Mouse (Mus musculus) gonadal fat pad, adult 2 months (tissue): Measurements from ENCODE around the gene Prss30. TPM values are rescaled to one million over a fixed set of nuclear protein-coding genes. Genes with fewer than 3 reads are reported as not detected.
A peak's percentile ranks its signal among the peaks of the same experiment; 100 is the strongest.

ENCODE experiments used
- DNase-seq: peaks from one replicate; pipeline ENCODE4 v3.0.0-alpha.2; 2012; ENCODE audit warnings: low read depth
- polyA plus RNA-seq: library from polyadenylated mRNA; depleted of rRNA; stranded (reverse); fragments of >200 nt; gene quantifications from 2 replicates; pipeline ENCODE4 v1.2.3, GENCODE M21; 2012; rRNA removed

Prss30 gene
- polyA plus RNA-seq = 0.46 and 0.53 TPM in 2 replicates

GRCm38 (mm10) chr17:23980297-23980909, at the start of gene Prss30:
Gene Prss30 (minus strand): TSS chr17:23980566.
- no peak for DNase-seq

GRCm38 (mm10) chr17:24029477-24029876, 49.1 kb upstream of the Prss30 start:
- no peak for DNase-seq

DNA sequence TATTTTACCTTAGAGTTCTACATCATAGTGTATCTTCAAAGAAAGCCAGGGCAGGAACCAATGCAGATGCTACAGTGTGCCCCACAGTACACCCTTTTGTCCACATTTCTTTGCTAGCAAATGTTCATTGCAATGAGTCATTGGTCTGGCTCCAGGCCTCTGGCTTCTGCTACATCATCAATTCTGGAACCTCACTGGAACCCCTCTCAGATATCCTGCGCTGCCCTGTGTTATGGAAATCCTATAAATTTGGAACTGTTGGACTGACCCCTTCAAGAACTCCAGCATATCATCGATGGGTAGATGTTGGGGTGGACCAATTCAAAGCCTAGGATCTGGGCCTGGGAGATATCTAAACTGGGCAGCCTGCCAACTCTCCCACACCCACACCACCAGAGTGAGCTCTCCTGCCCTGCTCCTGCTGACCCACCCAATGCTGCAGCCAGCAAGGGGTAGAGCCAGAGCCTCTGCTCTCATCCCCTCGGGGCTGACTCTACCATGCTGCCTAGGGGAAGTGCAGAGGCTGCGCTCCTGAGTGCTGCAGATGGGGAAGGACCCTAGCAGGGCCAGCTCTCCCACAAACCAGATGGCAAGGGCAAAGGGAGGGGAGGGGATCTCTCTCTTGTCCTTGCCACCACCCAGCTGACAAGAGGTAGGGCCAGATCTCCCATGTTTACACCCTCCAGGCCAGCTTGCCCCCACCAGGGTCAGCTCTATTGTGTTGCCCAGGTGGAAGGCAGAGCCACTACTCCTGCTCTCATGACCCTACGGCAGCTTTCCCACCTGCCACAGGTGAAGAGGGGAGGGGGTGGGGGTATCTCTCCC, 41.2 kb upstream of the Prss30 start:
- DNase-seq = no peak

DNA sequence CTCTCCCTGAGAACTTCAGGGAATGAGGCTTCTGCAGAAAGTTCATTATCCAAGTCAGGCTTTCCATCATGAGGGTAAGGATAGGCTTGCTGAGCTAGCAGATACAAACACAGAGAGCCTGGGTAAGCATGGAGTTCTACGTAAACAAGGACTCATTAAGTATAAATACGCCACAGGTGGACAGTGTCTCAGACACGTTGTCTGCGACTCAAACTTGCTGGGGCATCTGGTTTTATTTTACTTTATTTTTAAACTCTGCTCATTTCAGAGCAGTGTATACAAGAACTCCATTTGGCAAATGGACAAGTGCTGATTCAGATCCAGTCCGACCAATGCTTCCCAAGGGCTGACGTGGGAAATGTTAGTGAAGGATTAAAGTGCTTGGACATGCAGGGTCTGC, 40.3 kb upstream of the Prss30 start:
- no peak for DNase-seq

GRCm38 (mm10) chr17:24015727-24016126, 35.4 kb upstream of the Prss30 start:
- no peak for DNase-seq

GRCm38 (mm10) chr17:24014433-24014965, 34.1 kb upstream of the Prss30 start:
- no peak for DNase-seq

- no peak for DNase-seq
These were observed 32.6 kb upstream of the Prss30 start for GRCm38 (mm10) chr17:24012921-24013320.

- DNase-seq = no peak
These were observed 29.3 kb upstream of the Prss30 start for GRCm38 (mm10) chr17:24009617-24010016.

DNA sequence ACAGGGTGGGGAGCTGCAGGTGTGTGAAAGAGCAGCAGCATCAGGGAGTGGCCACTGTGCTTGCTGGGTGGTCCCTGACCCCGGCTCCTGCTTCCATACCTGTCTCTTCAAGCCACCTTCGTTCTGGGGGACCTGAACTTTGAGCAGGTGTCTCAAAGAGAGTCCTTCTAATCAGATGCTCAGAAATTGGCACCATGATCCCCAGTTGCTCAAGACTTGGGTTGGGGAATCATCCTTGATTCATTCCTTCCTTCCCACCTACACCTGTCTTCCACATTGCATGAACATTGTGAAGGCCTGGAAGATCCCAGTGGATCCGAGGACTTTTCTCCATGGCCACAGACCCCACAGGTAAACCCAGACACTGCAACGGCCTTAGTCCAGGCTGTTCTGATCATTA, 27.7 kb upstream of the Prss30 start:
- DNase-seq = peak; percentile 70

DNA sequence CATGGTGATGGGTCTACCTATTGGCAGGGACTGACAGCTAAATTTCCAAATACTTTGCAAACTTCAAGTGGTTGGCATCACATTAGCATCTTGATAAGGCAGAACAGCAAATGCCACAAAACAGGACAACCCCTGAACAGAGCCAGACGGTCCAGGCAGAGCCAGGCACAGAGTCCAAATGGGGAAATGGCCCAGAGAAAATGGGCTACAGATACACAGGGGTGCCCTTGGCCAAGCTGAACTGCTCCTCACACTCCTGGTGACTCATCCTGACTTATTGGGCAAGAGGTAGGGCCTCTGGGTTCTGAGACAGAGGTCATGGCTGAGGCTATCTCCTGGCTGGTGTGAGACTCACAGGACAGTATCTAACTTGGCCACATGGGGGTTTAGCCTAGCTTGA, 27.0 kb upstream of the Prss30 start:
- peak; percentile 87 for DNase-seq

GRCm38 (mm10) chr17:24006930-24007329, 26.6 kb upstream of the Prss30 start:
- no peak for DNase-seq

GRCm38 (mm10) chr17:24005049-24005448, 24.7 kb upstream of the Prss30 start:
- DNase-seq = peak; percentile 58

- no peak for DNase-seq
These were observed 23.8 kb upstream of the Prss30 start for GRCm38 (mm10) chr17:24004071-24004665.

- DNase-seq = peak; percentile 66
These were observed 20.0 kb upstream of the Prss30 start for GRCm38 (mm10) chr17:24000404-24000803.

GRCm38 (mm10) chr17:23998383-23998782, 18.0 kb upstream of the Prss30 start:
- DNase-seq = no peak

DNA sequence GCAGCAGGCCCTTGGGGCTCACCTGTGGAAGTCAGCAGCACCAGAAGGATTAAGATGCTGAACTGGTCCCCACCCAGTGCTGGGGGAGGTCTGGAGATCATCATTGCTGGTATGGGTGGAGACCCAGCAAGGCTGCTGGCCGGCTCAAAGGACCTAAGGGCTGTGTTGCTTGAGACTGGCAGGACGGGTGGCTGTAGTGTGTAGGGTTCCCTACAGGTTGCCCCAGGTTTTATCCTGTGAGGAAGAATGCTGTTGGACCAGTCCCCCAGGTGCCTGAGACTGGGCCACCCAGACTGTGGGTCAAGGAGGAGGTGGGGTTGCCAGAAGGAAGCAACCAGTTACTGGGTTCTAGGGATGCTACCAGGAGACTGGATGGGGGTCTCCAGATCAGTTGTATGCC, 17.5 kb upstream of the Prss30 start, which contains the start of gene Prss22:
TSS of gene Prss22 (minus strand) at position 200 of the 400 bp plus-strand sequence.
- DNase-seq = no peak

- no peak for DNase-seq
These were observed 15.1 kb upstream of the Prss30 start for GRCm38 (mm10) chr17:23995421-23995820.

DNA sequence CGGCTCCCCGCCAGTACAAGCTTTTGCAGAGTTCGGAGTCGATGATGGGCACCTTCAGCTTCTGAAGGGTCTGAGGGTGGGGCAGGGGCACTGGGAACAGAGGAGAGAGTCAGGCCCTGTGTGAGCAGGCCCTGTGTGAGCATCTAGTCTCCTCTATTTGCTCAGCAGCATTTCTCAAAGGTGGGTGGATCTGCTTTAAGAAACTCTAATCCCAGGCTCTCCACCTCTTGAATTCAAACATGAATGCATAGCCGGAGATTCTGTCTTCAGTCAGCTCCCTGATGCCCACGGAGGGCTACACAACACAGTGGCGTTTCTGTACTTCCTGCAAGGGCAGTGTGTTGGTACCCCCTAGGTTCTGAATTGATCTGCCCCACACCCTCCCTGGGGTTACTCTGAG, 14.3 kb upstream of the Prss30 start:
- no peak for DNase-seq

DNA sequence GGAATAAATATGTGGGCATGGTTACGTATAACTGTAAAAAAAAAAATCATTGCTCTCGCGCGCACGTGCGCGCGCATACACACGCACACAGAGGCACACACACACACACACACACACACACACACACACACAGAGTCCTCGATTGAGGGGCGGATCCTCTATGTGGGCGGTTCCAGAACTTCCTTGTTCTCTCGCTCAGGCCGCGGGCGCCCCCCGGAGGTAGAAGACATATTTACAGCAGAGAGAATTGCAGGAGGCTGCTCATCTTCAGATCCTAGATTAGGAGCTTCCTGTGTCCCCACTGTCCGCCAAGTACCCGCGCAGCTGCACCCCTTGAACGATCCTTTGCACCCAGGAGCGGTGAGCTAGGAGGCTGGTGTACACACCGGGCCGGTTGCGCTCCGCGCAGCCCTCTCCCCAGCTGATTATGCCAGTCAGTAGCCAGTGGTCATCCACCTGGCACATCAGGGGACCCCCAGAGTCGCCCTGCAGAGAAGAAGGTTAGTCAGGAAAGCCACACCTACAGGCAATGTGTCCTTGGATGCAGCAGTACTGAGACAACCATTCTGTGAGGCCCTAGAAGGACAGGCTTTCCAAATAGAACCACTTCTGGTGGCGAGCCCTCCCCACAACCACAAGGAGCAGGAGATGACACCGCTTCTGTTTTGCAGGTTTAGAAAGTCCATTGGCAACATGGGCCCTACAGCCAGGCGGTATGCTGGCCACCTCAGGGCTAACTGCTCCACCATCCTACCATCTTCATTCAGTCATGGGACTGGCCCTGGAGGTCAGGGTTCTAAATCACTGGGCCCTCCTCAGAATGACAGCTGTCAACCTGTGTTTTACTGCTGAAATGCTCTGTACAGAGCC, 13.4 kb upstream of the Prss30 start:
- DNase-seq = no peak

- no peak for DNase-seq
These were observed 12.6 kb upstream of the Prss30 start for GRCm38 (mm10) chr17:23992789-23993553.

- no peak for DNase-seq
These were observed 9.4 kb upstream of the Prss30 start for GRCm38 (mm10) chr17:23989802-23990201.
